In the genomic region with DNA sequence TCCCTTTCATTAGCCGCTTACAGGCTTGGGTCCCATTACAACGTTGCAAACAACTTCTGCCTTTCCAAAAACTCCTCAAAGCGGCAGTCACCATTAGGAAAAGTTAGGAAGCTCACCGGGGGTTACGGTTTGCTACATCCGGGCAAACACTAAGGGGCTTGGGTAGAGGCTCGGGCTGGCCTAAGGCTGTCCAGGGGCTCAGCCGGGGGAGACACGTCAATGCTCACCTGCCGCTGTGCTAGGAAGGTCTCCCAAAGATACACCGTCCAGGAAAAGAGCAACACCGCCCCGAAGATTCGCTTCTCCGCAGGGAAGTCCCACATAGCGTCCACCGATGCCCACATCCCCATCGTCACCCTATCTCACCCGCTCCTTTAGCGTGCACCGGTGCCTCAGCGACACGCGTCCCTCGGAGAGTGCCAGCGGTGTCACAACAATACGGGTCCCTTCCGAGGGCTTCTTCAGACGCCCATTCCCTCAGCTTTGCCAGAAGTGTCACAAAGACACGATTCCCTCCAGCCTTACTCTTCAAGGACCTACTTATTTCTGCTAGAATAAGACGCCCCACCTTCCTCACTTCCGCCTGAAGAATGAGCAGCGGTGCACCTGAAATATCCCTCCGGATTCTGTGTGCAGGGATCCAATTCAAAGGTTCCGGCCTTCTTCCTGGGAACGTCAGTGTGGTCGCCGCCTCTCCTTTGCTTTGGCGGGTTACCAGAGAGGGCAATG, we compare ENCODE assay signal across 7 mouse cellular contexts. TPM values are rescaled to one million over a fixed set of nuclear protein-coding genes. Genes with fewer than 3 reads are reported as not detected.
DNase-seq lines count a peak whose midpoint lies in the region; ATAC-seq lines count a peak whose summit lies in the region.

Gene Zmpste24 (minus strand): TSS at position 592 of the 729 bp plus-strand sequence.

- H3K27ac ChIP-seq in intestine, embryonic 16.5 days (ENCODE audit: low read length), result peak within 1 kb of the TSS; percentile 75; the same call in 1 of the 2 replicates
- no peak within 1 kb of the TSS for H3K27ac ChIP-seq in midbrain, embryonic 11.5 days (ENCODE audit: low read depth, low read length)

- peak; percentile 91 for ATAC-seq in intestine, embryonic 16.5 days
- peak; percentile 88 for ATAC-seq in midbrain, embryonic 11.5 days (ENCODE audit: low FRiP score)

- H3K27me3 ChIP-seq in intestine, embryonic 16.5 days (replicated peaks; ENCODE audit: control insufficient read depth, insufficient read depth, low read length), result no peaks in the 10 kb centered on the region
- no peaks in the 10 kb centered on the region for H3K27me3 ChIP-seq in midbrain, embryonic 11.5 days (ENCODE audit: control insufficient read depth, insufficient read depth, low read length)

- H3K4me1 ChIP-seq in intestine, embryonic 16.5 days (ENCODE audit: control insufficient read depth, insufficient read depth, low read length), result peaks cover 6% of the 10 kb centered on the region
- peaks cover 5% of the 10 kb centered on the region for H3K4me1 ChIP-seq in midbrain, embryonic 11.5 days (ENCODE audit: control insufficient read depth, insufficient read depth, low read length)

- H3K4me3 ChIP-seq in intestine, embryonic 16.5 days (ENCODE audit: low read length), result peak within 1 kb of the TSS; percentile 83
- peak within 1 kb of the TSS; percentile 66 for H3K4me3 ChIP-seq in midbrain, embryonic 11.5 days (ENCODE audit: low read depth, low read length)

- H3K4me2 ChIP-seq in intestine, embryonic 16.5 days (ENCODE audit: low read depth, low read length), result peak within 1 kb of the TSS; percentile 73
- H3K4me2 ChIP-seq in midbrain, embryonic 11.5 days, result peak within 1 kb of the TSS; percentile 74

- intact Hi-C loops in left cerebral cortex, postnatal 36 days (cut with DNase I), result no loop called here

- H3K36me3 ChIP-seq in intestine, embryonic 16.5 days (ENCODE audit: control insufficient read depth, insufficient read depth, low read length), result peaks cover 11% of the 10 kb centered on the region
- H3K36me3 ChIP-seq in midbrain, embryonic 11.5 days (ENCODE audit: control insufficient read depth, insufficient read depth, low read length), result peaks cover 8% of the 10 kb centered on the region; the same call in 1 of the 2 replicates

- no peaks in the 10 kb centered on the region for H3K9me3 ChIP-seq in intestine, embryonic 16.5 days (ENCODE audit: control insufficient read depth, low read length)
- no peaks in the 10 kb centered on the region for H3K9me3 ChIP-seq in midbrain, embryonic 11.5 days (ENCODE audit: control insufficient read depth, low read length)

- DNase-seq in adrenal gland, adult 2 months, result peak; percentile 85
- DNase-seq in embryo, embryonic 11.5 days (ENCODE audit: low read depth, low spot score), result peak; percentile 86
- peak; percentile 55 to 83 for DNase-seq in gastrocnemius, postnatal 4 days (ENCODE audit: low spot score in 2 of 2)
- DNase-seq in left cerebral cortex, postnatal 36 days (ENCODE audit: low spot score in 2 of 2), result peak; percentile 80 to 91
- DNase-seq in midbrain, embryonic 11.5 days (ENCODE audit: low spot score, missing footprints), result peak; percentile 99
- DNase-seq in skeletal muscle tissue, adult 2 months (ENCODE audit: low read depth, low spot score), result peak; percentile 61

- under 1% methylated on average over 39 of the region's 39 CpGs for WGBS in intestine, embryonic 16.5 days
- WGBS in midbrain, embryonic 11.5 days, result under 1% methylated on average over 39 of the region's 39 CpGs

- H3K9ac ChIP-seq in intestine, embryonic 16.5 days (ENCODE audit: low read depth, low read length), result peak within 1 kb of the TSS; percentile 81
- peak within 1 kb of the TSS; percentile 66 for H3K9ac ChIP-seq in midbrain, embryonic 11.5 days (ENCODE audit: low read length)

RNA-seq across cellular contexts. Expression of gene Zmpste24, which starts in this region (rescaled TPM):
- total RNA-seq in adrenal gland, adult 2 months (2021), result 10 to 100 TPM; 45.1 to 55.6 TPM
- 16.2 and 19.7 TPM in 2 replicates for polyA plus RNA-seq in adrenal gland, adult 2 months (2012; rRNA removed)
- total RNA-seq in gastrocnemius, postnatal 4 days (2021), result 10 to 100 TPM; 23.0 to 24.0 TPM
- polyA plus RNA-seq in intestine, embryonic 16.5 days (2015; fragmentation: Nextera tagmentation; extraction: Ambion mirVana), result 34.0 and 34.6 TPM in 2 replicates
- total RNA-seq in left cerebral cortex, postnatal 36 days (2021), result 10 to 100 TPM; 21.1 to 23.9 TPM
- 25.9 and 28.6 TPM in 2 replicates for polyA plus RNA-seq in midbrain, embryonic 11.5 days (2014; fragmentation: Nextera tagmentation; extraction: Ambion mirVana)
